Mouse (Mus musculus) embryonic facial prominence, embryonic 15.5 days (tissue): ENCODE data around the gene Irx5. TPM values are rescaled to one million over a fixed set of nuclear protein-coding genes. Genes with fewer than 3 reads are reported as not detected.

Experiments
- ATAC-seq: fragments of 200-750 bp; cut with Nextera tagmentation; 2 replicates; pipeline ENCODE4 v1.8.0; 2017; ENCODE audit warnings: low read depth, moderate TSS enrichment; ENCODE audit not compliant: insufficient number of reproducible peaks, low FRiP score, low TSS enrichment
- H3K27ac ChIP-seq: fragments of 300-500 bp; sonication (generic); replicated peaks from 2 replicates; pipeline ENCODE4 v1.5.1; 2015; ENCODE audit warnings: mild to moderate bottlenecking, inconsistent platforms
- H3K27me3 ChIP-seq: fragments of 300-500 bp; sonication (generic); 2 replicates; pipeline ENCODE4 v1.6.1; 2015; ENCODE audit warnings: inconsistent platforms
- H3K36me3 ChIP-seq: fragments of 300-500 bp; sonication (generic); 2 replicates; pipeline ENCODE4 v1.6.1; 2015; ENCODE audit warnings: mild to moderate bottlenecking, inconsistent platforms
- H3K4me1 ChIP-seq: fragments of 300-500 bp; sonication (generic); 2 replicates; pipeline ENCODE4 v1.6.1; 2015; ENCODE audit warnings: inconsistent platforms
- H3K4me2 ChIP-seq: fragments of 300-500 bp; sonication (generic); replicated peaks from 2 replicates; pipeline ENCODE4 v1.6.1; 2015; ENCODE audit warnings: mild to moderate bottlenecking, inconsistent platforms
- H3K4me3 ChIP-seq: fragments of 300-500 bp; sonication (generic); replicated peaks from 2 replicates; pipeline ENCODE4 v1.5.1; 2015; ENCODE audit warnings: mild to moderate bottlenecking, inconsistent platforms
- H3K9ac ChIP-seq: fragments of 300-500 bp; sonication (generic); 2 replicates; pipeline ENCODE4 v1.6.1; 2015; ENCODE audit warnings: inconsistent platforms
- H3K9me3 ChIP-seq: fragments of 300-500 bp; sonication (generic); replicated peaks from 2 replicates; pipeline ENCODE4 v1.6.1; 2016; ENCODE audit warnings: inconsistent platforms
- WGBS: fragments of 180-500 bp; shearing (Covaris S2); methylation state at CpG from one replicate; pipeline ENCODE4 v1.1.7; 2015; 5-methylcytosine and 5-hydroxymethylcytosine counted together
- polyA plus RNA-seq: library from polyadenylated mRNA; unstranded; fragments of >200 nt; fragmentation: Nextera tagmentation; extraction: Ambion mirVana; gene quantifications from 2 replicates; pipeline ENCODE4 v1.2.1, GENCODE M21; 2015

Irx5 gene
- polyA plus RNA-seq: 20.2 and 23.1 TPM in 2 replicates

GRCm38 (mm10) chr8:92357398-92357981 lies at the start of gene Irx5:
Gene Irx5, plus strand, starts transcription at chr8:92357625.
- Histone ChIP-seq H3K4me2 (peak within 1 kb of the TSS; percentile 84), H3K27me3 (peaks cover 20% of the 10 kb centered on the region), H3K27ac (peak within 1 kb of the TSS; percentile 97), H3K4me1 (peaks cover 67% of the 10 kb centered on the region), H3K9me3 (no peaks in the 10 kb centered on the region), H3K4me3 (peak within 1 kb of the TSS; percentile 75), H3K36me3 (no peaks in the 10 kb centered on the region), H3K9ac (peak within 1 kb of the TSS; percentile 78)
- ATAC-seq: peak; percentile 80
- under 1% methylated on average over 41 of the region's 47 CpGs for WGBS

- WGBS: 67% methylated on average over 7 of the region's 7 CpGs
- Histone ChIP-seq H3K27me3 (no peaks in the 10 kb centered on the region; the same call in 1 of the 2 replicates), H3K4me1 (no peaks in the 10 kb centered on the region), H3K27ac (no peak overlapping the region), H3K9me3 (no peaks in the 10 kb centered on the region), H3K9ac (no peak overlapping the region), H3K4me3 (no peak overlapping the region), H3K4me2 (no peak overlapping the region), H3K36me3 (no peaks in the 10 kb centered on the region)
- ATAC-seq: no peak
Observed at GRCm38 (mm10) chr8:92312178-92312577, 45.2 kb upstream of the Irx5 start.

GRCm38 (mm10) chr8:92313707-92314106 lies 43.7 kb upstream of the Irx5 start:
- no peak for ATAC-seq
- H3K27me3 ChIP-seq: no peaks in the 10 kb centered on the region; the same call in 1 of the 2 replicates

GRCm38 (mm10) chr8:92323751-92324150 lies 33.7 kb upstream of the Irx5 start:
- H3K4me3 ChIP-seq: no peak overlapping the region
- H3K27me3 ChIP-seq: no peaks in the 10 kb centered on the region
- H3K4me1 ChIP-seq: no peaks in the 10 kb centered on the region
- no peak overlapping the region for H3K4me2 ChIP-seq
- 89% methylated on average over 7 of the region's 7 CpGs for WGBS
- H3K9me3 ChIP-seq: no peaks in the 10 kb centered on the region
- no peak overlapping the region for H3K27ac ChIP-seq
- 0 out of 2 replicates have a peak, but pooled peaks cover 10% of the 10 kb centered on the region for H3K36me3 ChIP-seq
- no peak overlapping the region for H3K9ac ChIP-seq
- no peak for ATAC-seq

More at GRCm38 (mm10) chr8:92313707-92314106, 43.7 kb upstream of the Irx5 start:
- H3K27ac ChIP-seq: no peak overlapping the region
- no peak overlapping the region for H3K4me2 ChIP-seq
- 86% methylated on average over 3 of the region's 3 CpGs for WGBS
- no peaks in the 10 kb centered on the region for H3K4me1 ChIP-seq
- H3K9me3 ChIP-seq: no peaks in the 10 kb centered on the region
- H3K36me3 ChIP-seq: no peaks in the 10 kb centered on the region
- H3K4me3 ChIP-seq: no peak overlapping the region
- no peak overlapping the region for H3K9ac ChIP-seq

- WGBS: 94% methylated on average over 2 of the region's 2 CpGs
- Histone ChIP-seq H3K4me3 (no peak overlapping the region), H3K9ac (no peak overlapping the region), H3K27ac (no peak overlapping the region), H3K4me2 (no peak overlapping the region), H3K4me1 (no peaks in the 10 kb centered on the region), H3K27me3 (no peaks in the 10 kb centered on the region), H3K9me3 (no peaks in the 10 kb centered on the region), H3K36me3 (0 out of 2 replicates have a peak, but pooled peaks cover 10% of the 10 kb centered on the region)
- no peak for ATAC-seq
Observed at GRCm38 (mm10) chr8:92327176-92327575, 30.2 kb upstream of the Irx5 start.

GRCm38 (mm10) chr8:92329273-92329672 lies 28.2 kb upstream of the Irx5 start:
- no peak overlapping the region for H3K4me2 ChIP-seq
- WGBS: 74% methylated on average over 3 of the region's 4 CpGs
- ATAC-seq: no peak
- H3K27me3 ChIP-seq: no peaks in the 10 kb centered on the region
- no peaks in the 10 kb centered on the region for H3K4me1 ChIP-seq
- H3K4me3 ChIP-seq: no peak overlapping the region
- no peak overlapping the region for H3K9ac ChIP-seq
- H3K9me3 ChIP-seq: no peaks in the 10 kb centered on the region
- 0 out of 2 replicates have a peak, but pooled peaks cover 10% of the 10 kb centered on the region for H3K36me3 ChIP-seq
- no peak overlapping the region for H3K27ac ChIP-seq

- Histone ChIP-seq H3K4me2 (no peak overlapping the region), H3K4me3 (no peak overlapping the region), H3K27ac (no peak overlapping the region), H3K27me3 (no peaks in the 10 kb centered on the region), H3K4me1 (no peaks in the 10 kb centered on the region), H3K9ac (no peak overlapping the region), H3K9me3 (no peaks in the 10 kb centered on the region), H3K36me3 (0 out of 2 replicates have a peak, but pooled peaks cover 6% of the 10 kb centered on the region)
- ATAC-seq: no peak
- 77% methylated on average over 3 of the region's 3 CpGs for WGBS
Observed at GRCm38 (mm10) chr8:92331811-92332210, 25.6 kb upstream of the Irx5 start.

GRCm38 (mm10) chr8:92333406-92333805 lies 24.0 kb upstream of the Irx5 start:
- Histone ChIP-seq H3K9ac (no peak overlapping the region), H3K9me3 (no peaks in the 10 kb centered on the region), H3K4me2 (no peak overlapping the region), H3K36me3 (no peaks in the 10 kb centered on the region), H3K4me3 (no peak overlapping the region), H3K4me1 (0 out of 2 replicates have a peak, but pooled peaks cover 3% of the 10 kb centered on the region), H3K27me3 (no peaks in the 10 kb centered on the region), H3K27ac (no peak overlapping the region)
- ATAC-seq: no peak
- WGBS: 75% methylated on average over 8 of the region's 8 CpGs

GRCm38 (mm10) chr8:92335079-92335478 lies 22.3 kb upstream of the Irx5 start:
- WGBS: 70% methylated on average over 7 of the region's 7 CpGs
- no peak overlapping the region for H3K4me3 ChIP-seq
- no peak overlapping the region for H3K9ac ChIP-seq
- ATAC-seq: no peak
- no peaks in the 10 kb centered on the region for H3K9me3 ChIP-seq
- no peak overlapping the region for H3K4me2 ChIP-seq
- H3K27ac ChIP-seq: no peak overlapping the region
- 0 out of 2 replicates have a peak, but pooled peaks cover 3% of the 10 kb centered on the region for H3K4me1 ChIP-seq
- H3K27me3 ChIP-seq: no peaks in the 10 kb centered on the region
- no peaks in the 10 kb centered on the region for H3K36me3 ChIP-seq

GRCm38 (mm10) chr8:92336041-92336440 lies 21.4 kb upstream of the Irx5 start:
- Histone ChIP-seq H3K27me3 (no peaks in the 10 kb centered on the region), H3K9ac (no peak overlapping the region), H3K9me3 (no peaks in the 10 kb centered on the region), H3K4me2 (no peak overlapping the region), H3K27ac (no peak overlapping the region), H3K4me1 (0 out of 2 replicates have a peak, but pooled peaks cover 3% of the 10 kb centered on the region), H3K36me3 (peaks cover 2% of the 10 kb centered on the region; the same call in 1 of the 2 replicates), H3K4me3 (no peak overlapping the region)
- WGBS: 49% methylated on average over 6 of the region's 6 CpGs
- no peak for ATAC-seq

GRCm38 (mm10) chr8:92343544-92343943 lies 13.9 kb upstream of the Irx5 start:
- Histone ChIP-seq H3K9me3 (no peaks in the 10 kb centered on the region), H3K9ac (no peak overlapping the region), H3K4me1 (no peaks in the 10 kb centered on the region), H3K4me2 (no peak overlapping the region), H3K36me3 (peaks cover 14% of the 10 kb centered on the region; the same call in 1 of the 2 replicates), H3K27me3 (no peaks in the 10 kb centered on the region), H3K4me3 (no peak overlapping the region), H3K27ac (no peak overlapping the region)
- no peak for ATAC-seq
- WGBS: 83% methylated on average over 4 of the region's 4 CpGs
